Mouse (Mus musculus) cerebellum, adult 11-12 months (tissue): Measurements from ENCODE around the gene Mrc2.

ENCODE experiments used
- DNase-seq: peaks from one replicate; pipeline ENCODE4 v3.0.0; 2022

Gene Mrc2

GRCm38 (mm10) chr11:105352152-105352551 lies 59.7 kb downstream of the Mrc2 start:
- no peak for DNase-seq

DNA sequence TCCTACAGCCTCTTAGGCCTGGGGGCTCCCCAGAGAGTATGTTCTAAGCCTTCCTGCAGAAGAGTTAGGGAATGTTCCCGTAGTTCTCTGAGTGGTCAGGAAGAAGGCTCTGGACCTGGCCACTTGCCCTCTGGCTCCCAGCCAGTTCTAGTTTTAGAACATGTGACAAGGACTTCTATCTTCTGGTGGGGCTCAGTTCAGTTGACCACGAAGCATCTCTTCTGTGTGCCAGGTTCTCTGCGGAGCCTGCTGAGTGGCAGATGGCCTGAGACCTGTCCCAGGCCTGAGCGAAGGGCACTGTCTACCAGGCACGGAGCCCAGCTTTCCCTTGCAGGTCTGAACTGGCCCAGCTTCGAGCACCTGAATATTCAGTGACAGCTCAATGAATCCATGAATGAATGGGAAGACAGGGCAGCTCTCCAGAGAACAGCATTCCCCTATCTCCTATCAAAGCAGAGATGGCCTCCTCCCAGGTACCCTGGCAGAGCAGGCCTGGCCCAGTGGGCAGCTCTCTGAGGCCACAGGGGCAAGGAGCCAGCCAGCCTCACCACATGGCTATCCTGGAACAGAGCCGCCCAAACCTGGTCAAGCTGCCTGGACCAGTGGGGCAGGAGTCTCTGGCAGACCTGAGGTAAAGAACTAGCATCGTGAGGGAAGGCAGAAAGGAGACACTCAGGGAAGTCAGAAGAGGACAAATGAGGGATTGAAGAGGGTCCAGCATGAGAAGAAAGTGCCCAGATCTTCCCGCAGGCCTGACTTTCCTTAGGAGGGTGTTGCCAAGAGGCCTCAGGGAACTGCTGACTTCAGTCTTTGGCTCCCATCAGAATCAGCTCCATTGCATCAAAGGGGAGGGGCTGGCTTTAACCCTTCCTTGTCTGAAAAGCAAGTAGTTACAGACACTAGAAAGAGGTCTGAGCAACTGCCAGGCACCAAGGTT lies 60.8 kb downstream of the Mrc2 start:
- DNase-seq: peak; percentile 100

DNA sequence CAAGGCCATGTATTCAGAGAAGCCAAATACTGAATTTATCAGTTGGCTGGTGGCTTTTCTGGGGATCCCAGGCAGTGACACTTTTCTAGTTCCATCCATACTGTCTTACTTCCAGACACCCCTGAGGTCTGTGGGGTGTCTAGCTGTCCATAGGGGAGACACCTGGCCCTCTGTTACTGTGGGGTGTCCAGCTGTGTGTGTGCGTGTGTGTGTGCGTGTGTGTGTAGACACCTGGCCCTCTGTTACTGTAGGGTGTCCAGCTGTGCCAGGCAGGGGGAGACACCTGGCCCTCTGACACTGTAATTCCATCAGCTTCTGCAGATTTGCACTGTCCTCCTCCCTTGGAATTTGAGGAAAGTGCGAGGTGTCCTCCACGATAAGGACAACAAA lies 61.4 kb downstream of the Mrc2 start:
- DNase-seq: peak; percentile 39

GRCm38 (mm10) chr11:105356301-105356700 lies 63.9 kb downstream of the Mrc2 start:
- DNase-seq: no peak

GRCm38 (mm10) chr11:105362041-105362765 lies 69.8 kb downstream of the Mrc2 start:
- no peak for DNase-seq

- DNase-seq: peak; percentile 48
These were observed 70.6 kb downstream of the Mrc2 start for GRCm38 (mm10) chr11:105362946-105363597.

GRCm38 (mm10) chr11:105363598-105364385 lies 71.3 kb downstream of the Mrc2 start:
- DNase-seq: no peak

- no peak for DNase-seq
These were observed 72.1 kb downstream of the Mrc2 start for GRCm38 (mm10) chr11:105364386-105365065.

GRCm38 (mm10) chr11:105365611-105366010 lies 73.2 kb downstream of the Mrc2 start:
- no peak for DNase-seq

DNA sequence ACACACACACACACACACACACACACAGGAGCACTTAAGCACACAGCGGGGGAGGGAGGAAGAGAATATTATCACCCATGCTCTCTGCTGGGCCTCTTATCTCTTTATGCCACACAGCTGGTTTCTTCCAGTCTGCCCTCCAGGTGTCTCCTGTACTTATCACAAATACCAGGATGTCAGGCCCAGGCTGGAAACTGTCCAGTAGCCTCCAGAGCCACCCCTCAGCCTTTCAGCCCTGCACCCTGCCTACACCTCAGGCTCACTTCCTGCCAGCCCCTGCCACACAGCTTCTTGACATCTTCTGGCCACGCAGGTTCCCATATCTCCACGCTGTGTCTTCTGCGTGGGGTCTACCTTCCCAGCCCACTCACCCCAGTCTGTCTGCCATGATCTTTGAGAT lies 73.6 kb downstream of the Mrc2 start:
- DNase-seq: no peak

GRCm38 (mm10) chr11:105367163-105367562 lies 74.7 kb downstream of the Mrc2 start:
- no peak for DNase-seq

GRCm38 (mm10) chr11:105368833-105369232 lies 76.4 kb downstream of the Mrc2 start:
- no peak for DNase-seq

- DNase-seq: no peak
These were observed 77.3 kb downstream of the Mrc2 start for GRCm38 (mm10) chr11:105369526-105370386.

- DNase-seq: no peak
These were observed 79.4 kb downstream of the Mrc2 start for GRCm38 (mm10) chr11:105371818-105372217.

DNA sequence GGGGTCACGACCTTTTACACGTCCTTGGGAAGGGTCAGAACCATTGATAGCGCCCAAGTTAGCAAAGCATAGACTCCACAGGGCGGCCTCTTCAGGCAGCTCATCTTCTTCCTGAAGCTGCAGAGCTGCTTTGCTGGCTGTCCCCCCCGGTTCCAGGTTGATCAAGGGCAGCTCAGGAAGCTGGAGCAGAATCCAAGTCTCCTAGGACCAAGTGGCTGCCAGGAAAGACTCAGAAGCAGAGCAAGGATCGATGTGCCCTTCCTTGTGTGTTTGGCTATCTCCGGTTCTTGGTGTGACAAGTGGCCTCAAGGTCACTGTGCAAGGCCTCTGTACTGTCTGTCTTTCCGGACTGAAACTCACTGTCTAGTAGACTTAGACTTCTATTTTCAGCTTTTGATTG lies 81.4 kb downstream of the Mrc2 start:
- no peak for DNase-seq

- DNase-seq: no peak
These were observed 82.2 kb downstream of the Mrc2 start for GRCm38 (mm10) chr11:105374526-105375175.

- peak; percentile 28 for DNase-seq
These were observed 83.4 kb downstream of the Mrc2 start for GRCm38 (mm10) chr11:105375821-105376235.

DNA sequence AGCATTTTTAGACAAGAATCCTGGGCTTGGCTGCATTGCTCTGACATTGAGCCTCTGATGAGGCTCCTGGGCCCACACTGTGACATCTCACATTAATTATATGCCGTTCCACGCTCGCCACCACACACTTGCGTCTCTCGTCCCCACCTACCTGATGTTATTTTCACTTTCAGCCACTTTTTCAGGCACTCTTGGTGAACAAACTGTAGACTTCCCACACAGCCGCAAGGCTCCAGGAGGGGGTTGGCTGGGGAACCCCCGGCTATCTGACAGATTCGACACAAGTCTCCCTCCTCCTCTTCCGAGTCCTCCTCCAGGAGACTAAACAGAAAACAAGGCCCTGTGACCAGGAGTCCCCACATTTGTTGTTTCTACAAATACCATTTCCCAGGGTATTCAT lies 92.8 kb downstream of the Mrc2 start:
- no peak for DNase-seq

- DNase-seq: no peak
These were observed 96.2 kb downstream of the Mrc2 start for GRCm38 (mm10) chr11:105388636-105389035.

DNA sequence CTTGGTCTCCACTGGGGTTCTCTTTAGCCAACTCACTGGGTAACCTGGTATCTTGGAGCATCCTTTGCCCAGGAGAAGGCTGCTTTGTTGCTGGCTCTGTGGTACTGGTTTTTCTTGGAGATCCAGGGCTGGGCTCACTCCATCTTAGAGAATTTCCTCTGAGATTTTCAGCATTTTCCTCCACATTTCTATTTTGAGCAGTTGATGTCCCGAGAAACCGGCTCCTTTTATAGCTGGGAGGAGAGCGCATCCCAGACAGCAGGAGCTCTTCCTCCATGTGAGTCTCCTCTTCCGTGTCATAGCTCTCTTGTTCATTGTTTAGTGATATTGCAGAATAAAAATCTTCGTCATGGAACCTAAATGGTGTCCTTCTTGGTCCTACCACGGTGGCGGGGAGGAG lies 97.8 kb downstream of the Mrc2 start:
- no peak for DNase-seq
